Mouse (Mus musculus) c-Kit-positive CD71-positive TER-119-positive erythroid progenitor cells, embryonic 14.5 days (primary cell): Measurements from ENCODE around the gene Mrc2.
A peak's percentile ranks its signal among the peaks of the same experiment; 100 is the strongest.

Experiments used
- DNase-seq: peaks from one replicate; pipeline ENCODE4 v3.0.0-alpha.2; 2013; ENCODE audit warnings: low spot score

The Mrc2 gene

DNA sequence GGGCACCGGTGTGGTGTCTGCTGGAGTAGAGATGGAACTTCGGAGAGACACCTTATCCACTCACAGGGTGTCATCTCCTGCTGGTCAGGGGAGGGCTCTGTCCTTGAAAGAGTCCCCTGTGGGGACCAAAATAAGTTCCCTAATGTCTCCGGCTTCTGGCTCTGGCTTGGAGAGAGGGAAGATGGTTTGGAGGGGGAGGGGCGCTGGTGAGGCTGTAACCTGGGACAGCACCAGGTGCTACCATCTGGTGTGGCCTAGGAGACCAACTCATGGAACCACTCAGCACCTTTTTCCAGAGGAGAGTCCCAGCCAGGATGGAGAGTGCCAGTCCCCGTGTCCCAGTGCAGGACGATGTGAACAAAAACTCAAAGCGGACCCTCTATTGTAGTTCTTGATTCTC lies 58.2 kb downstream of the Mrc2 start:
- DNase-seq: no peak

DNA sequence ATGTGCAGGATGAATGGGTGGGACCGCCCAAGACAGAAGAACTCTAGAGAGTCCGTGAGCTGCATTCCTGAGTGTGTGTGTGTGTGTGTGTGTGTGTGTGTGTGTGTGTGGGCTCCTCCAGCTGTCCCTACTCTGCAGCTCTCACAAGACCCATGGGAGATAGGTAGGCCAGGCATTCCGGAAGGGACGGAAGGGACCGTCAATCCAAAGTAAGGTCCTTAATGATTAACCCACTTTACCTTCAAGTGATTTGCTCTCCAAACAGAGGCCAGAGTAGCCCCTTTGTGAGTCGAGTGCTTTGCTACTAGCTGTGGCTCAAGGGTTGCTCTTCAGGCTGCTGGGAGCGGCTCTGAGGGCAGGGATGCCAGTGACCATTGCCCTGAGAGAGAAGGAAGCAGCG lies 59.7 kb downstream of the Mrc2 start:
- DNase-seq: no peak

DNA sequence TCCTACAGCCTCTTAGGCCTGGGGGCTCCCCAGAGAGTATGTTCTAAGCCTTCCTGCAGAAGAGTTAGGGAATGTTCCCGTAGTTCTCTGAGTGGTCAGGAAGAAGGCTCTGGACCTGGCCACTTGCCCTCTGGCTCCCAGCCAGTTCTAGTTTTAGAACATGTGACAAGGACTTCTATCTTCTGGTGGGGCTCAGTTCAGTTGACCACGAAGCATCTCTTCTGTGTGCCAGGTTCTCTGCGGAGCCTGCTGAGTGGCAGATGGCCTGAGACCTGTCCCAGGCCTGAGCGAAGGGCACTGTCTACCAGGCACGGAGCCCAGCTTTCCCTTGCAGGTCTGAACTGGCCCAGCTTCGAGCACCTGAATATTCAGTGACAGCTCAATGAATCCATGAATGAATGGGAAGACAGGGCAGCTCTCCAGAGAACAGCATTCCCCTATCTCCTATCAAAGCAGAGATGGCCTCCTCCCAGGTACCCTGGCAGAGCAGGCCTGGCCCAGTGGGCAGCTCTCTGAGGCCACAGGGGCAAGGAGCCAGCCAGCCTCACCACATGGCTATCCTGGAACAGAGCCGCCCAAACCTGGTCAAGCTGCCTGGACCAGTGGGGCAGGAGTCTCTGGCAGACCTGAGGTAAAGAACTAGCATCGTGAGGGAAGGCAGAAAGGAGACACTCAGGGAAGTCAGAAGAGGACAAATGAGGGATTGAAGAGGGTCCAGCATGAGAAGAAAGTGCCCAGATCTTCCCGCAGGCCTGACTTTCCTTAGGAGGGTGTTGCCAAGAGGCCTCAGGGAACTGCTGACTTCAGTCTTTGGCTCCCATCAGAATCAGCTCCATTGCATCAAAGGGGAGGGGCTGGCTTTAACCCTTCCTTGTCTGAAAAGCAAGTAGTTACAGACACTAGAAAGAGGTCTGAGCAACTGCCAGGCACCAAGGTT lies 60.8 kb downstream of the Mrc2 start:
- no peak for DNase-seq

DNA sequence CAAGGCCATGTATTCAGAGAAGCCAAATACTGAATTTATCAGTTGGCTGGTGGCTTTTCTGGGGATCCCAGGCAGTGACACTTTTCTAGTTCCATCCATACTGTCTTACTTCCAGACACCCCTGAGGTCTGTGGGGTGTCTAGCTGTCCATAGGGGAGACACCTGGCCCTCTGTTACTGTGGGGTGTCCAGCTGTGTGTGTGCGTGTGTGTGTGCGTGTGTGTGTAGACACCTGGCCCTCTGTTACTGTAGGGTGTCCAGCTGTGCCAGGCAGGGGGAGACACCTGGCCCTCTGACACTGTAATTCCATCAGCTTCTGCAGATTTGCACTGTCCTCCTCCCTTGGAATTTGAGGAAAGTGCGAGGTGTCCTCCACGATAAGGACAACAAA lies 61.4 kb downstream of the Mrc2 start:
- no peak for DNase-seq

DNA sequence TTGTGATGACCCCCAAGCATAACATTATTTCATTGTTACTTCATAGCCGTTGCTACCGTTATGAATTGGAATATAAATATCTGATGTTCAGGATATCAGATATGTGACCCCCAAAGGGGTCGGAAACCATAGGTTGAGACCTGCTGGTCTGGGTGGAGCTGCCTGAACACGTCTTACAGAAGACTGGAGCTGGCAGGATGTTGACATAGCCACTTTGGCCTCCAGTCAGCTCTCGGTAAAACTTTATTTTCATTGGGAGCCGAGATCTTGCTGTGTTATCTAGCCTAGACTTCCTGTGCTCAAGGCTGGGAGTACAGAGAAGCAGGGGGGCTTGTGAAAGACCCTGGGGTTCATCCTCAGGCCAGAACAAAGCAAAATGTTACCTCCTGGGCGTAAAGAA lies 63.9 kb downstream of the Mrc2 start:
- DNase-seq: no peak

DNA sequence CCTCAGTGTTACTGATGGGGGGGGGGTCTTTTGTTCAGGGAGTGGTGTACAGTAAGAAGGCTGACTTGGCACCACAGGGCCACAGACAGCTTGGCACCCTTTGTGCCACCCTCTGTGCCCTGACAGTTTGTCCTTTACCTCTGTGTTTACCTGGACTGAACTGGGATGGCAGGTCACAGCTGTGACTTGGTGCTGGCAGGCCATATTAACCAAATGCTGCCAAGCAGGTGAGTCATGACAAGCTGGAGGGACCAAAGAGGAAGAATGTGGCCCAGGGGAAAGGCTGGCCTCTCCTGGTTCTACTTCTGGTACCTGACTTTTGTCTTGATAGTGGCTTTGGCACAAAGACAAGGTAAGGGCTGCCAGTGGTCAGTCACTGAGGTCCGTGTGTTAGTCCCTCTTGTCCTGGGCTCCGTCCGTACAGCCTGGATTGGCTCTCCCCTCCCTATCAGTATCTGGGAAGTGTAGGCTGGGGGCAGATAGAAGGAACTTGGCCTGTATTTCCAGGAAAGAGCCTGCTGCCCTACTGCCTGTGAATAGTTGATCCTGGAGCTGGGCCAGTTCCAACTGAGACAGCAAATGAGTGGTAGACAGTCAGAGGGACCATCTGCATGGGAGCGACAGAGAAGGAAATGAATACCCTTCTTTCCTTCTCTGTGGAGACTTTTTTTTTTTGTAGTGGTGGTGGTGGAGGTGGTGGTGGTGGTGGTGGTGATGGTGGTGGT lies 69.8 kb downstream of the Mrc2 start:
- DNase-seq: no peak

DNA sequence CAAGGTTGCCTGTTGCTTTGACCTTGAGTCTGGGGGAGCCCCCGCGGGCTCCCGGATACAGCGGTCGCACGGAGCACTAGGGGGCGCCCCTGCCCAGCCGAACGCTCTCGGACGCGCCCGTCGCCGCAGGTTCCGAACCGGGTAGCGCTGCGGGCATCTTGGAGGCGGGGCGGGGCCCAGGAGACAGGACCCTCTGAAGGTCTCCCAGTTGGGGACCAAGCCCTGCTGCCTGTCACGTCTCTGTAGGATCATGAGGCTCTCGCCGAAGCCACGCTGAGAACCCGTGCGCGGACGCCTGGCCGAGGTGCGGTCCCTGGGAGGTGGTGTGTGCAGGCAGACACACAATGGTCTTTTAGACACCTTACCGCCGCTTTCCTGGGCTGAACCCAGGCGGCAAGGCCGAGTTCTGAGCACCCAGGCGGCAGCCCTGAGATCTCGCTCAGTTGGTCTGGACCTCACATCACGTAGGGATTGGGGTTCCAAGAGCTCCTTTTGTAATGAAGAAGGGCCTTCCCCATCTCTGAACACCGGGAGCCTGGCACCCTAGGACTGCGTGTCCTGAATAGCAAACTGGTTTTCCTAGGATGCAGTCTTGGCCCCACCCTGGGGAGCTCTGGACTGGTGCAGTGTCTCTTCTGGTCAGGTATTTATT lies 70.6 kb downstream of the Mrc2 start:
- DNase-seq: peak; percentile 49

DNA sequence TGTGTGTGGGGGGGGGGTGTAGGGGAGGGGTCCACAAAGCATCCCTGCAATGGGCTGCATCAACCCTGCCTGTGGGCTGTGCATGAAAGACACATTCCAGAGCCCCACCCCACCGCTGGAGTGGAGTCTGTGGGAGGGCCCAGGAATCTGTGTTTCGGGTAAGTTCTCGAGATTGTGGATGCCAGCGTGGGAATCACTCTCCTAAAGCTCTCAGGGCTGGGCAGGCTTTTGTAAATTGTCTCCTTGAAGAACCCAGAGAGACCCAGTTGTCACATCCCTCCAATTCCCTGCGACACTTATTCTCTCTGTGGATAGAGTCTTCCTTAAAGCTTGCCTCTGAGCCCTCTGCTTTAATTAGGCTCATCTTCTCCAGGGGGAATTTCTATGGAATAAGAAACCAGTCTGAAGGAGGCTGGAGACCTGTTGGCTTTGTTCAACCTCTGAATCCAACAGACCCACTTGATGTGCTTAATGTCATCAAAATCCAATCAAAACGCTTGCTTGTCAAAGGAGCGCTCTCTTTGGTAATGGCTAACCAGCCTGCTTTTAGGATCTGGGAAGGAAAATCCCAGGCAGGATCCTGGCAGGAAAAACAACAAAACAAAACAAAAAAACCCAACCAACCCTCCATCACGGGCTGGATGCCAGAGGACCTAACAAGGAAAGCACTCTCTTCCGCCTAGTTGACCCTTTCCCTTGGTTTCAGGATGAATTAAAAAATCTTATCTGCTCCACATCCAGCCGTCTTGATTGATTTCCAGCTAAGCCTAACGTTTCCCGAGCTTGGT lies 71.3 kb downstream of the Mrc2 start:
- DNase-seq: no peak

DNA sequence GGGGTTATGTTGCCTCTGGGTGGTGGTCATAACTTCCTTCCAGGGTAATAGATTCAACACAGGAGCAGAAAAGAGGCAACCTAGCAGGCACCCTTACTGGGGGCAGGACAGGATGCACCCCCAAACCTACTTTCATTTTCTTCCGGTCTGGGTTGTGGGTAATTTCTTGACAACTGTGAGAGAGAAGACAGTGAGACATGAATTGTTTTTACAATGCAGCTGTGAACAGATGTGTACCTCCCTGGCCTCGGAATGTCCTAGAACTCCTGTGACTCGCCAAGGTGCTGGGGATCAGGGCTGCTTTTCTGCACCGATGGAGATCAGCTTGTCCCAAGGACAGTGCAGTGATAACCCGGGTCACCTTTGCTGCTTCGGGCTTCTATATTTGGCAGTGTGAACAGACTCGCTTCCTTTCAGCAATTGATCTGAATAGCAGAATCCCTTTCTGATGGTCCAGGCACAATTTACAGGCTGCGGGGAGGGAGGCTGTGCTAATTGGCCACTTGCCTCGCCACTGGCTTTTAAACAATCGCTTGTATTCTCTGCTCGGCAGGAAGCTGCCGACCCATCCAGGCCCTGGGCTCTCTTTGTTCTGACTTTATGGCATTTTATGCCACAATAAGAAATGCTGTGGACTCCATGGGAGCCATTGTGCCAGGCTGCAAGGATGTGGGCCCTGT lies 72.1 kb downstream of the Mrc2 start:
- no peak for DNase-seq

DNA sequence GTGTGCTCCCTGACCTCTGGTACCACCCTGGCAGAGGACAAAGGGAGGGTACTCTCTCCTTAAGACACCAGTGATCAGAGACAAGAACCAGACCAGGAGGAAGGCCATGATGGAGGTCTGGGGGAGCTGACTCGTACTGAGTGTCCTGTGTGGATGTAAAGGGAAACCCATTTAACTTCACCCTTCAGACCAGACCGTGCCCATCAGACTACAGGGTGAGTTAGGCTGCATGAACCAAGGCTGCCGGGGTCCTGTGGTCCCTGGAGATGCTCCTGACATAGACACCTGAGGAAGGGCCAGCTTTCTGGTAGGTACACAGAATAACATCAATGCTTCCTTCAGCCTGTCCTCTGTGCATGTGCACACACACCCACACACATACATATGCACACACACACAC lies 73.2 kb downstream of the Mrc2 start:
- no peak for DNase-seq

DNA sequence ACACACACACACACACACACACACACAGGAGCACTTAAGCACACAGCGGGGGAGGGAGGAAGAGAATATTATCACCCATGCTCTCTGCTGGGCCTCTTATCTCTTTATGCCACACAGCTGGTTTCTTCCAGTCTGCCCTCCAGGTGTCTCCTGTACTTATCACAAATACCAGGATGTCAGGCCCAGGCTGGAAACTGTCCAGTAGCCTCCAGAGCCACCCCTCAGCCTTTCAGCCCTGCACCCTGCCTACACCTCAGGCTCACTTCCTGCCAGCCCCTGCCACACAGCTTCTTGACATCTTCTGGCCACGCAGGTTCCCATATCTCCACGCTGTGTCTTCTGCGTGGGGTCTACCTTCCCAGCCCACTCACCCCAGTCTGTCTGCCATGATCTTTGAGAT lies 73.6 kb downstream of the Mrc2 start:
- DNase-seq: peak; percentile 88

DNA sequence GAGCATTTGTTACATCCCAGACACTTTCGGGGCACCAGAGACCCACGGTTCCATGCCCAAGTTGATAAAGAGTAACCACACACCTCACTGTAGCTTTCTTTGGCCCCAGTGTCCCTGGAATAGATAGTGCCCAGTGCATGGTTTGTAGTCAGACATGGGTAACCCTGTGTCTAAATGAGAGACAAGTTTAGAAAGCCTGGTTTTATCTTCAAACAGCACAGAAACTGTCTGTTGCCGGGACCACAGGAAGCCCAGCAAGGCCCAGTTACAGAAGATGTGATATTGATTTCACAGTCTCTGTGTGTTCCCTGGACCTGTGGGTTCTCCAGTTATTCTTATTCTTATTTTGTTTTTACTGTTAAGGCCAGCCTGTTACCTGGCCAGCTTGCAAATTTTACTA lies 74.7 kb downstream of the Mrc2 start:
- DNase-seq: no peak

DNA sequence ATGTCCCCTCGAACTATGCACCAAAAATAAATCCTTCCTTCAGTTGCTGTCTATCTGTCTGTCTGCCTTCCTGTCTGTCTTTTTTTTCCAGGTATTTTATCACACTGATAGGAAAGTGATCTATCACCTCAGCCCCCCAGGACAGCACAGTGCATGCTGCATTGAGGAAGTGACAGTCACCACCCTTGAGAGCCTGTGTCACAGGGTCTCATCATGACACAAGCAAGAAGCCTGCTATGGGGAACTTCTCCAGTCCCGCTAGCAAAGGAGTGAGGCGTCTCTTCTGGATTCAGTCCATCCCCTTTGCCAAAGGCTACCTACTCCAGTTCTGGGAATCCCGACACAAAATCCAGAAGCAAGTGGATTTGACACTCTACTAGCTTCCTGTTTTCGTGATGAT lies 76.4 kb downstream of the Mrc2 start:
- DNase-seq: no peak

DNA sequence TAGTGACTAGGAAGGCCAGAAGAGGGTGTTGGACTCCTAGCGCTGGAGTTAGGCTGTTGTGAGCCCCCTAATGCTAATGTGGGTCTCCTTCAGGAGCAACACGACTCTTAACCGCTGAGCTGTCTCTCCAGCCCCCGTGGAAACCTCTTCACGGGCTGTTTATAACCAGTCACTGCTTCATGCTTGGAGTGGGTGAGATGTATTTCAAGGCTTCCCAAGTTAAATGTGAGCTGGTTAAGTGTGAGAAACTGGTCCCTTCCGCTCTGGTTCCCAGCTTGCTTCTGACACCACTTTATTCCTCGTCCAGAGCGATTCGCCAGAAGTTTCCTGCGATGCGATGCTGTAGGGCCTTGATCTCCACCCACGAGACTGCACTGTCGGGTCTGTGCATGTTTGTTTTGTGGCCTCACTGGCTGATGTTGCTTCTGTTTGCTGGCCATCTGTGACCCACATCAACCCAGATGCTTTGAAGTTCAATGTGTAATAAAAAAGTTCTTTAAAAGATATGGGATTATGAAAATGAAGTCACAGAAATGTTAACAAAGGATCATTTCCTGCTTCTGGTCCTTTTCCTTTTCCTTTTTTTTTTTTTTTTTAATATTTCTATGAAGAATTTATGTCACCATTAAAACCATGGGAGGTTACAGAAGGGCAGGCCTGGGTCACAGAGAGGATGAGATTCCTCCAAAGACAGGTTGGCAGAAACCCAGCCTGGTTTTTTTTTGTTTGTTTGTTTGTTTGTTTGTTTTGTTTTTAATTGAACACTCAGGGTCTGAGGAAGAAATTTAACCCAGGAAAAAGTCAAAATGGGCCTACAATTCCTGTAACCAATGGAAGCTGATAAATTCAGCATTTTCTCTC lies 77.3 kb downstream of the Mrc2 start:
- DNase-seq: no peak

DNA sequence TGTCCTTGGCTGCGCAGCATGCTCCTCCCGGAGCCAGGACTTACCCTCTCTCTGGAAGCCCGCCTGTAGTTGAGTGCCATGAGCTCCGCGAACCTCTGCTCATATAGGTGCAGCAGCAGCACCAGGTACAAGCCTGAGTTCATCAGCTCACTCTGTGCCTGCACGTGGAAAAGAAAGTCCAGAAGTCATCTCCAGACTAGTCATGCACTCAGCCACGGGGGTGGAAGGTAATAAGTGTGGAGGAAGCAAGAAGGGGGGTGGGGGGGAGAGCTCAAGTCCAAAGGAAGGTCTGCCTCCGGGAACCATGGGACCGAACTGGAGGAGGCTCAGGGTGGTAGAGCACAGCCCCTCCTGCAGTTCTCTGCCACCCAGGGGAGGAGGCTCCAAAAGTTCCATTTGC lies 79.4 kb downstream of the Mrc2 start:
- no peak for DNase-seq

DNA sequence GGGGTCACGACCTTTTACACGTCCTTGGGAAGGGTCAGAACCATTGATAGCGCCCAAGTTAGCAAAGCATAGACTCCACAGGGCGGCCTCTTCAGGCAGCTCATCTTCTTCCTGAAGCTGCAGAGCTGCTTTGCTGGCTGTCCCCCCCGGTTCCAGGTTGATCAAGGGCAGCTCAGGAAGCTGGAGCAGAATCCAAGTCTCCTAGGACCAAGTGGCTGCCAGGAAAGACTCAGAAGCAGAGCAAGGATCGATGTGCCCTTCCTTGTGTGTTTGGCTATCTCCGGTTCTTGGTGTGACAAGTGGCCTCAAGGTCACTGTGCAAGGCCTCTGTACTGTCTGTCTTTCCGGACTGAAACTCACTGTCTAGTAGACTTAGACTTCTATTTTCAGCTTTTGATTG lies 81.4 kb downstream of the Mrc2 start:
- DNase-seq: no peak

DNA sequence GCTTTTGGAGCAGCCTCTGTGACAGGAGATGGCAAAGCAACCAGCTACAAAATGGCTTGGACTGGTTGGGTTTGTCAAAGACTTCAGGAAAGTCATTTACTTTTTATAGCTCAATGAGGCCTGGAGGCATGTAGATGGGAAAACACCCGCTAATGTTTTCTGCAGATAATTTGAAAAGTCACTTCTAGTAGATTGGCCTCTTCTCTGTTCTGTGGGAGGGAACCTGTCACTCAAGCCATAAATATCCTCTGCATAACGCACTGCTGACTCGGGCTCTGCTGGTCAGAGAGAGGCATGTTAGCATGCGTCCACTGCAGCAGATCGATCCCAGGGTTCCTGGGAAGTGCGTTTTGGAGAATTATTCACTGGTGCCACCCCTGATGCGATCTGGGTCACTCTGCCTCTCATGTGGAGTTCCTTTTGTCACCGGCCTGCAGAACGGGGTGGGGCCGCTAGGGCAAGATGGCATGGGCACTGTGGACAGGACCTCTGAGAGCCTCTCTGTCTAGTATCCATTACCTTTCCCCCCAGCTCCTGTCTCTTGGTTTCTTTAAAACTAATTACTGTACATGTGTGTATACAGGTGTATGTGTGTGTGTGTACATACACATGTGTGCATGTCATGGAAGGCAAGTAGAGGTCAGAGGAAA lies 82.2 kb downstream of the Mrc2 start:
- no peak for DNase-seq

DNA sequence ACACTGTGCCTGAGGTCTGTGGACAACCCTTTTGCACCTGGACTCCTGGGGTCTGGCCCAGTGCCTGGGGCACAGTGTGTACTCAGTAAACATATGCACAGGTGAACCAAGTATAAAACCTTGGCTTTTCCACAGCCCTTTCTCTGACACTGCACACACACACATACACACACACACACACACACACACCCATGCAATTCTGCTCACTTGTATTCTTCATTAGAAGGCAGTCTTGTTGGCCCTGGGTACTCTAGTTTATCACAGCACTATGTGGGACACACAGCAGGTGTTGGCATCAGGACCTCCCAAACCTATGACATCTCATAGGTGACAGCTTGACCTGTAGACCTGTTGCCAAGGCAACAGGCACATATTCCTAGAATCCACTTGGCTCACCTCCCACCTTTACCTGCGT lies 83.4 kb downstream of the Mrc2 start:
- DNase-seq: no peak

DNA sequence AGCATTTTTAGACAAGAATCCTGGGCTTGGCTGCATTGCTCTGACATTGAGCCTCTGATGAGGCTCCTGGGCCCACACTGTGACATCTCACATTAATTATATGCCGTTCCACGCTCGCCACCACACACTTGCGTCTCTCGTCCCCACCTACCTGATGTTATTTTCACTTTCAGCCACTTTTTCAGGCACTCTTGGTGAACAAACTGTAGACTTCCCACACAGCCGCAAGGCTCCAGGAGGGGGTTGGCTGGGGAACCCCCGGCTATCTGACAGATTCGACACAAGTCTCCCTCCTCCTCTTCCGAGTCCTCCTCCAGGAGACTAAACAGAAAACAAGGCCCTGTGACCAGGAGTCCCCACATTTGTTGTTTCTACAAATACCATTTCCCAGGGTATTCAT lies 92.8 kb downstream of the Mrc2 start:
- DNase-seq: no peak

DNA sequence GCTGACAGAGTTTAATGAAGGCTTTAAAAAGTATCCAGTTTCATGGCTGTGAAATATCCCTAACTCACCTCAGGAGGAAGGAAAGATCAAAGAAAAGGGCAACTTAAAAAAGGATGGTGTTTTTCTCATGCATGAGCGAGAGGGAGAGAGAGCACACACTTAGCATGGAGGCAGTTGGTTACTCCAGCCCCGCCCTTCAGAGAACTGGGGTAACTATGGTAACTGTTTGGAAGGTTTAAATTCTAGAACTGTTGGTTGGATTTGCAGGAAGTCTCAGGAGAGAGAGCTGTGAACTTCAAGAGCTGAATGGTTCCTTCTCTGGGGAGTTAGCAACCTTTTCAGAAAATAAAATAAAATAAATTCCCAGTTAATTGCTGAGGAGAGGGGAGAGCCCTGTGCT lies 96.2 kb downstream of the Mrc2 start:
- DNase-seq: no peak
